Mouse (Mus musculus) retina, adult 2 months (tissue): ENCODE measurements around the gene Cep57l1.

Source experiments
- DNase-seq: peaks from one replicate; pipeline ENCODE4 v3.0.0-alpha.2; 2012; ENCODE audit warnings: low read depth, low spot score

Cep57l1 gene

DNA sequence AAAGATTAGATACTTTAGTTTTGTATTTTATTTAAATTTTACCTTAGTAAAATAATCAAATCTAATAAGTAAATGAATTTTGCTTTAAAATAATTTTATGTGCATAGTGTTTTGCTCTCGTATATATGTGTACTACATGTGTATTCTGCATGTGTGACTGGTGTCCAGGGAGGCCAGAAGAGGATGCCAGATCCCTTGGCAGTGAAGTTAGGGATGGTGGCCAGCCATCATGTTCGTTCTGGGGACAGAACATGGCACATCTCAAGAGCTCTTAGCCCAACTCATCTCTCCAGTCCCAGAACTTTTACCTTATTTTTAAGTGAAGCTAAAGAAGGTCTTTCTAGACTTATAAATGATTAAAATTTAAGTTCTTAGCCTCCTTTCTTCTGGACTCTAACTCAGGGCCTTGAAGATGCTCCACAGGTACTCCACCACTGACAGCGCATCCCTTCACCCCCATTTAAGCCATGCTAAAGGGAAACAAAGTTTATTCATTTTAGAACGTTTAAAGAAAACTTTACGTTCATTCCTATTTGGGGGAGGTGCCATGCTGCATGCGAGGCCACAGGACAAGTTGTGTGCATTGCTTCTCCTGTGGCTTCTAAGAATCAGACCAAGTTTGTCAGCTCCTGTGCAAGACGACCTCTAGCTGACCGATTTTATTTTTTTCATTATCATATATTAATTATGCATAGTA, 8.5 kb upstream of the Cep57l1 start:
- DNase-seq, result no peak

DNA sequence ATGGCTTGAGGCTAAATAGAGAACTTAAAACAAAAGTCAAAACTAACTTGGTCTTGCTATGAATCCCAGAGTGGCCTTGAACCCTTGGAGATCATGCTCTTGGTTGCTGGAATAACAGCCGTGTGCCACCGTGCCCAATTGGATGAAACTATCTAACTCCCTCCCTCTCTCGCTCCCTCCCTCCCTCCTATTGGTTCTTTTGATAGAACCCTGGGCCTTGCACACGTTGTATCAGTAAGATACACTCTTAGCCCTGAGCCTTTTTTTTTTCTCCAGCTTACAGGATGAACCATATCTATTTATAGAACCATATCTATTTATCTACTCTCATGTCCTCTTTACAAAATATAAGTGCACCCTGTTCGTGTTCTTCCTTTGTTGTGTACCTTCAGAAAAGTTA, 6.8 kb upstream of the Cep57l1 start:
- DNase-seq, result no peak

DNA sequence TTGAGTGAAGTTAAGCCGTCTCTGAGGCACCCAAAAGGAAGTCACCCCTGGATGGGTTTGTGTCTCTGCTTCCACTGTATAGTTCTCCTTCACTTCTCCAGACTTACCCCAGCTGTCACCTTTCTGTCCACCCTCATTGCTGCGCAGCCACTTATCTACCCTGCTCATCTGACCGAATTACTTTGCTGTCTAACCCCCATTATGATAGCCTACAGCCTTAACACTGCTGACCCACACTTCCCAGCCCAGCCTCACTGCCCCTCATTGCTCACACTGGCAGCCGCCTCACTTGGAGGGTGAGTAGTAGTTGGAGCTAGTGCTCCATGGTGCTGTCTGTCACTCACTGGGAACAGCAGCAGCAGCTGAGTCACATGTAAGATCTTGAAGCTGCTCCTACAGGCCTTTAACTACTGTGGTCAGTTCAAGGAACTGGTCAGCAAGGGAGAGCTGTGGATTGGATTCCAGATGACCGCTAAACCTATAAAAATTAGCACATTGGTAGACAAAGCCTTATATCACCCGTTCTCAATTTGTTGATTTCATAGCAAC, 4.7 kb upstream of the Cep57l1 start:
- no peak for DNase-seq

DNA sequence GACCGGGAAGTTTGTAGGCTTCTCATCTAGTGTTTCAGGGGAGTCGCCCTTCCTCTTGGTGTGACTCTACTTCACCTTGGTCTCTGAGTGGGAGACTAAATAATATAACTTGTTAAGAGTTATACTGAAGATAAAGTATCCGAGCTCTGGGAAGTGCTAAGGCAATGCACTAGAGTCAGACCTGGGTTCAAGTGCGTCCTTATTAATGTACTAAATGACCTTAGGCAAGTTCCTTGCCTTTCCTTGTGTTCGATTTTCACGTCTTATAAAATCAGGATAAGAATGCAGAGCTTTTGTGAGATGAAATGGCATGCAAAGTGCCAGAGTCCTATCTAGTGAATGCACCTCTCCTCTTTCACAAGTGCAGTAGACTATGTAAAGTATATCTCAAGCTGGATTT, 2.9 kb upstream of the Cep57l1 start:
- DNase-seq, result no peak

DNA sequence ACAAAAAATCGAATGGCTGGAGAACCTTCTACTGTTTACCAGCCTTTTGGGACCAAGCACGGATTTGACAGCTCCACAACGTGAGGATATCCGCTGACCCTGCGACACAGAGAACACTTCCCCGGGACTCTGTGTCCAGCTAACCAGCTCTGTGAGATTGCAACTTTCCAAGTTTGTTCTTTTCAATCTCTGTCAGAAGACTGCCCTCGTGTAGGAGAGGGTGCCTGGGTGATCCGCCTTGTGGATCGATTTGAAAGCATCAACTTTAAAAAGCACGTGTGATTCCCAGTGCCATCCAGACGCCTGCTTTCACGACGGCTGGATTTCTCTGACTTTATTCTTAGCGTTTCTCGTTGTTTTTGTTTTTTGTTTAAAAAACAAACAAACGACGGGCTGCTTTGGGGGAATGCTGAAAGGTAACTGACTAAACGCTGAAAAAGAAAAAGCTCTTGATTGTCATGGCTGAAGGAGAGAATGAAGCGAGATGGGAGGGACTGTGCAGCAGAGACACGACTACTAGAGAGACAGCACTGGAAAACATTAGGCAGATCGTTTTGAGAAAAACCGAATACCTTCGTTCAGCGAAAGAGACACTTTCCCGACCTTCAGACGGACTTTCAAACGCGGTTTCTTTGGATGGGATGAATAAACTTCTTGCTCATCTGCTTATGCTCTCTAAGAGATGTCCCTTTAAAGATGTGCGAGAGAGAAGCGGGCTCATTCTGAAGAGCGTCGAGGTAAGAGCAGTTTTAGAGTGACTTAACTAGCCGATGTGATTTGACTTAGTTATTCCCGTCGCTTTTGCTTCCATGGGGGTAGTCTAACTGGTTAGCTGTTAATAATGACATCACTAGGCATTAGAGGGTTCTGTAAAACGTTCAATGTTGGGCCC, 1.1 kb upstream of the Cep57l1 start:
- DNase-seq, result no peak

DNA sequence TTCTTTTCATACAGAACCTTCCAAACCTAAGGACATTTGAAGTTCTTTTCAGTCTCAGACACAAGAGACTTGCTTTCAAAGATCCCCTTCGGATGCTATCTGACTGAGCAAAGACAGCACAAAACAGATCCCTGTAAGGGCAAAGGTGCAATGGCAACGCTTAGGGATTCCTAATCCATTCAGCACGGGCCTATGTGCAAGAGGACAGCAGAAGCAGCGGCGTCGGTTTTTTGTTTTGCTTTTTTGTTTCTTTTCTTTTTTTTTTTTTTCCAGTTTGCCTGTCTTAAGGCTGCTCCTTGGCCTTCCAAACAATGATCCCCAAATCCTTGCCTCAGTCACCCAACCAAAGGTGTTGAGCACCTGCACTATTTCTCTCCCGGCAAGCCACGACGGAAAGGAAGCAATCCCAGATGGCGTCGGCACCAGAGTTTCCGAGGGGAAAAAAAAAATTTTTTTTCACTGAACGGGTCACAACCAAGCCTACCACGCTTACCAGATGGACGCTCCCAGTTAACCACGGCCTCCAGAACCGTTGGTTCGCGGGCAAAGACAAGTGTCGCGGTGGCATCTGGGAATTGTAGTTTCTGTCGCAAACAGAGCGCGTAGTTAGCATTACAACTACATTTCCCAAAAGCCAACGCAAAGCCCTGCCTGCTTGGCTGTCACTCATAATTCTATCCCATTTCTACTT, 446 bp downstream of the Cep57l1 start:
- no peak for DNase-seq

DNA sequence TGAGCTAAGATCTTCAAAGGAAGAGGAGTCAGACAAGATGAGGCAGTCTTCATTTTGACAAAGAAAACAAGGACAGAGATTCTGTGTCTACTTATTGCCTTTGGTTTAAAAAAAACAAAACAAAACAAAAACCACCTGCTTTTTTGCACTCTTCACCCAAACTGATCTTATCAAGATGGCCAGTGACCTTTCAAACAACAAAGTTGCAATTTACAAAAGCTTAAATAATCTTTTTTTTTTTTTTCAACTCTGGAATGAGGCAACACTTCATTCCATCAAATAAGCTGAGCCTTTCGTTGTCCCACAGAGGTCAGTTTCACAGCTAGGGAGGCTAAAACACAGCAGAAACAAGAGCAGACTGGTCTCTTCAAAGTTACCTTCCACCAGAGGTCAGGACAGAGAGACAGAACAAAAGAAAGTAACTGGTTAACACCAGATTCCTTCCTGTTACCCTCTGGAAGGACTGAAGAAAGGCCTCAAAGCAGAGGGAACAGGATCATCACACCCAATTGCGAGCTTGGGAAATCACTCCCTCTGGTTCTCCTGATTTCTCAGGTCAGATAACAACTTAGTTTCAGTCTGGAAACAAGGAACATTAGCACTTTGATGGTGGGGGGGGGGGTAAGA, 3.8 kb downstream of the Cep57l1 start:
- DNase-seq, result no peak

DNA sequence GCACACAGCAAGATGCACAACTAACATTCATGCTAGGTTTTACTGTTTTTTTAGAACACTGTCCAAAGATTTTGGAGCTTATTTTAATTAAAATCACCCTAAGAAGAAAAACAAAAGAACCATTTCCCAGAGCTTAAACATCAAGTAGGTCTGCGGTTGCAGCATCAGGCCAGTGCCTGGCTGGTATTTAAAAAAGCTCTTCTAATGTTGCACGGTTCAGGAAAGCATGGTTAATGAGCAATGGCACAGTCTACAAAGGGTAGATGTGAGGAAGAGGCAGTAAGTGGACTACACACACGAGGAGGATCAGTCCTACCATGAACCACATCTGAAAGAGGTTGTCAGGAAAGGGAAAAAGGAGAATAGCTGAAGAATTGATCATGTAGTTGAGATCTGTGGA, 5.0 kb downstream of the Cep57l1 start:
- DNase-seq, result no peak

DNA sequence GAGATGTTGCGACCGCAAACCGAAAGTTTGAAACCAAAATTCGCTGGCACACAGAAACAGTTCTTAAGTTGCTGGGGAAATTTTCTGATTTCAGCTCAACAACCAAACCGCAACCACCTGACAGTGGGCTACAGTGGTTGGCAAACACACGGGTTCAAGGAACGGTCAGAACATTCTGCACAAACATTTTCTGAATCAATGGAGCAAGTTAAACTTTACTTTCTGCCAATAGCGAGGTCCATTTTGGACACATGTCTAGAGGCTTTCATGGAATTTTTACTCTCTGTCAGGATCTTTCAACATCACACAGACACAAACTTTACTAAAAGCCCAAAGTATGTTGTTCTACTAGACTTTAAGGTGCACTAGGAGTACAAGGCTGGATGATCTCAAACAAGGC, 6.2 kb downstream of the Cep57l1 start:
- no peak for DNase-seq

DNA sequence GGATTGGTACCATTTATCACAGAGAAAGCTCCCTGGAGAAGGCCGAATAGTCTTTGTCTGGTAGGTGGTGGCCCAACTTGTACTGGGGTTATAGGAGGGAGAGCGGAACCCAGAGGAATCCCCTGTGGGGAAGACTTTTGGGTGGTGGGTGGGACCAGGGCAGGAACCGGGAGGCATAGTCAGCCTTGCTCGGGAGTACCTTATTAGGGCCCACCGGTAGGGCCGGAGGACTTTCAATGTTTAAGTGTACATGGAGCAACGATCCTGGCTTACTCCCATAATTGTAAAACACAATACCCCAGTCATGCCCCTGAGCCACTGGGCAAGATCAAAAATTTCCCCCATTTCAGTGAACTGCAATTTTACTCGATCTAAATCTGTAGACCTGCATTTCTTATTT, 12.4 kb downstream of the Cep57l1 start:
- DNase-seq, result no peak

DNA sequence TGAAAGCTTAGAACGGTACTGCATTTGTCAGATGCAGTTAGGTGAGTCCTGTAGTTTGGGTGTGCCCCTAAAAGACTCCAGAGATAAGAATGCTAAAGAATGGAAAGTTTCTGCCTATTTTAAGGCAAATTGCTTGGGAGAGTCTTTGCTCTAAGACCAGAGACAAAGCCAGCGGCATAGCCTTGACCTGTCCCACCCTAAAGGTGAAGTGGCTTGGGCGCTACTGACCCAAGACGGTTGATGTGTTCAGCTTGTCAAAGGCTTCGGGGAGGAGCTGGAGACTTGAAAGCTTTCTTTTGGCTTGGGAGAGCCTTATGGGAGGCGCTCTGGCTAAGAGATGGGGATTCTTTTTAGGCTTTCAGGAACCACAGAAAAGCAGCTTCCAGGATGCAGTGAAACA, 17.3 kb downstream of the Cep57l1 start:
- no peak for DNase-seq

DNA sequence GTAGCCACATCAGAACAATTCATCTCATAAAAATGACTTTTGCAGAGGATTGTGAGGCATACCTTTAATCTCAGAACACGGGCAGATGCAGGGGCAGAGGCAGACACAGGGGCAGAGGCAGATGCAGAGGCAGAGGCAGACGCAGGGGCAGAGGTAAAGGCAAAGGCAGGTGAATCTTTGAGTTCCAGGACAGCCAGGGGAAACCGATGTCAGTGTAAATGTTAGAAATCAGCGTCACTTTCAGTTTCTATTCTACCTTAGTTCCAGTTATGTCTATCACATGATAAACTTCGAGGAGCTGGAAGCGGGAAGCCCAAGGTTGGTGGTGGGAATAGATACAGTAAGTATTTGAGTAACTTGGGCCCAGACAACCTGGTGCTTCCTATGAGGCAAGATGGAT, 42.4 kb downstream of the Cep57l1 start:
- DNase-seq, result no peak

DNA sequence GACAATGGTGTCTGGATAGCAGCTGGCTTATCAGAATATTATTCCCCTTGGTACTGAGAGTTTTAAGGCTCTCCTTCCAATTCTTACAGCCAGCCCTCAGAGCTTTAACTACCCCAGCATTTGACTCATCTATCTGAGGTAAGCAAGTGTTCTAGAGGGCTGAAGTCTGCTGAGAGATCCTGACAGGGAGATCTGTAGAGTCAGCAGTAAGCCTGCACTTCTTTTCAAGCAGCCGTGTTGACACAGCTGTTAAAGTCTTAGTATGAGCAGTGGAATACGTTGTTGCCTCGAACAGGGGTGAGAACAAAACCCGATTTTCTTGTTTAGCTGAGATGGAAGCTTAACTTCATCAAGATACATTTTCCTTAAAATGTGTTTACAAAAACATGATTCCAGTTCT, 43.4 kb downstream of the Cep57l1 start:
- DNase-seq, result no peak

DNA sequence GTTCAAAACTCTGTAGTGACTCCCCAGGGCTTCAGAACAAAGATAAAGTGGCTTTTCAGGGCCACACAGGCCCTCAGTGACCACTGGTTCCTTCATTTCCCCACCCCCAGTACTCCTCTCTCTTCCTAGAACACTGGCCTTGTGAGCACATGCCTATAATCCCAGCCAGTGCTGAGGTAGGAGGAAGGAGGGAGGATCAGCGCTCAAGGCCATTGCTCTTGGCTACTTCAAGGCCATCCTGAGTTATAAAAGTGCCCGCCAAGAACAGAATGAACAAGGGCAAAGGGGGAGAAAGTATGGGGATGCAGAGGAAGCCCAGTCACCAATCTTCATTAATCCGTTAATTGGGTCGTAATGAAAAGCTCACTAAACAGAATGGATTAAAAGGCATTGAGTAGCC, 44.1 kb downstream of the Cep57l1 start:
- DNase-seq, result no peak

DNA sequence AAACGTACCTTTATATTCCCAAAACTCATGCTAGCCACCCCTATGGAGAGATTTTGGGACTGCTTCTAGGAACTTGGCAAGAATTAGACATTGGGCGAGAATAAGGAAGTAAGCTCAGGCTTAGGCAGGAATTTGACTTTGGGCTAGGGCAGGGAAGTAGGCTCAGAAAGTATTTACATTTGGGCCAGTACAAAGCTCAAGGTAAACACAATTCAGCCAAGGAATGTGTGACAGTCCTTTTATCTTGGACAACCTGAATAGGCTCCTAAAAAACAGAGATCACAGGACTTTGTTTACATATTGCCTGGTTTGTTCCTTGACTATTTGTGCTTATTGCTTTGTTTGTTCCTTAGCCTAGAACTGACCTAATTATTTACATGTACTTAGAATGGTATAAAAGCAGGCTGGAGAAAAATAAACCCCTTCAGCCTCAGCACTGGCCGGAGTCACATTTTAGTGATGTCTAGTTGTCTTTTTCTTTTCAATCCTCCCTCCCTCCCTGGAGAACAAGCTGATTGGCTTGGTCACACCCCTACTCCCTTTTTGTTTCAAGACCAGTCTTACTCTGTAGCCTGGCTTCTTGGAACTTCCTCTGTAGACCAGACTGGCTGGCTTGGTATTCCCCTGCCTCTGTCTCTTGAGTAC, 45.8 kb downstream of the Cep57l1 start:
- DNase-seq, result no peak

DNA sequence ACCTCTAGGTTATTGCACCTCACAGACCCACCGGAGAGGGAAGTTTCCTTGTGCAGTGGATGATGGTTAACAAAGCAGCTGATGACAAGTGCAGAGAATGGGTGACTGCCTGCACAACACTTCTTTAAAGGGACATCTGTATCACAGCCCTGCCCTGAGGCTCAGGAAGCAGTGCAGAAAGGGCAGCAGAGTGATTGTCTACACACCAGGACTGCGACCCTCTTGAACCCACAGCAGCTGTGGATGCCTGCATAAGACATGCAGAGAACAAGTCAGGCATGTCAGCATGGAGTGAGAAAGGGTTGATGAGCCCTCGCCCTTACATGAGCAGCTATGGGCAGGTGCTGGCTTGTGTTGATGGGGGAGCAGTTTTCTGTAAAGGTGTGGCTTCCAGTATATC, 48.8 kb downstream of the Cep57l1 start:
- no peak for DNase-seq

DNA sequence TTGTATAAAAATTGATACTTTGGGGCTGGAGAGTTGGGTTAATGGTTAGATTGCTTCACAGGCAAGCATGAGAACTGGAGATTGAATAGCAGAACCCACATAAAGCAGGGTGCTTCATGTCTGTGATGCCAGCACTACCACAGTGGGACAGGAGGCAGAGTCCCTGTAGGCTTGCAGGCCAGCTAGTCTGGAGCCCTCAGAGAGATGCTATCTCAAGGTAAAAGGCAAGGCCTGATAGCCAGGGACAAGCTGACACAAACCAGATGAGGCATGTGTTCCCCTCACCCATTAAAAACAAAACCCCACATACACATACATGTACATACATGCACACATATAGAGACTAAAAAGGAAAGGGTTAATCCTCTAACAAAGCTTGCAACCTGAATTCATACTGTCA, 51.6 kb downstream of the Cep57l1 start:
- DNase-seq, result no peak

DNA sequence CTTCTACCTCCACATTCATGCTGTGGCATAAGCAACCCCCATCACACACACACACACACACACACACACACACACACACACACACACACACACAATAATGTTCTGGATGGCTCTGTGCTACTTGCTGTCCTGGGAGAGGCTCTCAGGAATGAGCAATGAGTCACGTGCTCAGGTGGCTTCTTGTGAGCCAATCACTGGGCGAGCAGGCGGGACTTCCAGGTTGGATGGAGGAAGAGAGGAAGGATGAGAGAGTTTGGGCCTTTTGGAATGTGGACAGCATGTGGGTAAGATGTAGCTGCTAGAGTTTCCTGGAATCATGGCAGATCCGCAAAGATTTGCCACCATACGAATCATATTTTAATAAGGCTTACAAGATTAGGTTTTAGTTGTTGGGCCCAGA, 52.4 kb downstream of the Cep57l1 start:
- no peak for DNase-seq

DNA sequence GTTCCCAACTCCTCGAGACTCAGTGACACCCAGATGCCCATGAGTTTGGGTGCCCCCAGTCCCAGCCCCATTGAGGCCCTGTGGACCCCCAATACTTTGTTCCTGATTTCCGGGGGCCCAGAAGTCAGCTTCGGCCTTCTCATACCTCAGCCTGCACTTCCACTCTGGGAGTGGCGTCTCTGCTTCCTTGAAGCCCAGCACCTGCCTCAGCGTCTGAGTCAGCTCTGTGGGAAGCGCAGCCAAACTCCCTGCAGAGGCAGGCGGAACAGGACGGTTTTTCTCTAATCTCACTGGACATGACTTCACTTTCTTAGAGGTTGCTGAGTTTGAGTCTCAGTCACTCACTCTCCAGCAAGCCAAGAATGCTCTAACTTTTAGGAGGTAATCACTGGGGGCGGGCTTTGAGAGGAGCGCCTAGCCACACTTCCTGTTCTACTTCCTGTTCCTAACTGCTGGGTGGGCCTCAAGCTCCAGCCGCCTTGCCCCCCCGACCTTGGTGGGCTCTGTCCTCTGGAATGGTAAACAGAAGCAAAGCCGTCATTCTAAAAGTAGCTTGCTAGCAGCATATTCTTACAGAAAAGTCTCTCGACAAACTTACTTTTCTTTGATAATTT, 57.7 kb downstream of the Cep57l1 start:
- no peak for DNase-seq

DNA sequence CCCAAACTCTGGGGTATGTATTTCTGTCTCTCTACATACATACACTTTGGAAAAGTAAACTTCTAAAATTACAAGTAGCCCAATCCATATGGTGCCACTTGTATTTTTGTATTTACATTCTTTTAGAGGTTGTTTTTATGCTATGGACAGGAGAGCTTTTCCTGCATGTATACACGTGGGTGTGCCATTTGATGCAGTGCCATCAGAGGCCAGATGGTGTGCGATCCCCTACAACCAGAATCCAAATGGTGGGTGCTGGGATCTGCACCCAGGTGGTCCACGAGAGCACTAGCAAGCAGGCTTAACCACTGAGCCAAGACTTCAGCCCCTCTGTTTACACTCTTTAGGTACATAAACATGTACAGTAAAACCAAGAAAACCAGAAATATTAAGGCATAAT, 60.4 kb downstream of the Cep57l1 start:
- no peak for DNase-seq

DNA sequence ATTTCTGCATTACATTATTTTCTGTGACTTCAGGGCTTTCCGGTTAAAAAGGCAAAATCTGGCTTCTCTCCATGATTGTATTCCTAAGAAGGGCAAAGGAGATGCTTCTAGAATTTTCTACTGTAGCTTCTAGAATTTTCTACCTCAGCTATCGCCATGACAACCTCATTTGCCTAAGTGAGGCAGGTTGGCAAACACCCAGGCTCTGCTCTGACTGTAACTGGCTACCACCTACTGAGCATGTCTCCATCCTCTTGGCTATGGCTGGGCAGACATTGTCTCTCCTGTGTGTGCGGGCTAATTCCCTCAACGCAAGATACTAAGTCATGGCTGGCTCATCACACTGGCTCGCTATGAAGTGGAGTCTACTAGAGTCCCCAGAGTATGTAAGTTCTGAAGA, 63.1 kb downstream of the Cep57l1 start:
- DNase-seq, result no peak
